Mouse (Mus musculus): ENCODE data around the gene Srbd1. TPM values are rescaled to one million over a fixed set of nuclear protein-coding genes. Genes with fewer than 3 reads are reported as not detected.
A peak's percentile ranks its signal among the peaks of the same experiment; 100 is the strongest.

Gene Srbd1
- total and polyA plus RNA-seq, 3 experiments: 8.9 to 33.3 (median 26.6) TPM

DNA sequence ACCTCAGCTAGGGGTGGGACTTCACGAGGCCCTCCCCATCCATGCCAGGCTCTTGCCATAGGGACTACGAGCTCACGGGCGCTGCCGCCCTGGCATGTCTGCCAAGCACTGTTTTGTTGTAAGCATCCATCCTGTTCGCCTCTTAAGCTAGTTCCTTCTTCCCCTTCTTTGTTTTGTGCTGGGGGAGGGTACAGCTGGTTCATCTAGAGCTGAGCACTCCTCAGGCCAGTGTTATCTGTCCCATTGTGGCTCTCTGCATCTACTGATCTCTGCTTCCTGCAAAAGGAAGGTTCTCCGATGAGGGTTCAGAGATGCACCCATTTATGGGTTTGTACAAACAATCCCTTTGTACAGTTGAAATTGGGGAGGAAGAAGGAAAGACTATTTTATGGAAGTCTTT lies 31.7 kb upstream of the Srbd1 start:
- peaks cover 3% of the 10 kb centered on the region for H3K36me3 ChIP-seq (replicated peaks)
- DNase-seq (ENCODE audit: low spot score) (no peak), ATAC-seq (ENCODE audit: extremely low read depth, insufficient number of reproducible peaks, low FRiP score, poor library complexity, severe bottlenecking) (no peak)
- H3K27me3 ChIP-seq (ENCODE audit: insufficient read depth, low read length): peaks cover 12% of the 10 kb centered on the region; the same call in 1 of the 2 replicates
- no peaks in the 10 kb centered on the region for H3K9me3 ChIP-seq (replicated peaks)
- H3K4me3 ChIP-seq (ENCODE audit: low read depth, low read length): no peak overlapping the region
- H3K4me1 ChIP-seq (ENCODE audit: insufficient read depth, low read depth, low read length): no peaks in the 10 kb centered on the region
- TF ChIP-seq TAL1 (conservative IDR thresholded peaks at IDR 0.05; ENCODE audit: low read depth, low read length): no peak
- TF ChIP-seq CTCF (IDR thresholded peaks at IDR 0.05; ENCODE audit: low read depth, low read length): no peak
- TF ChIP-seq GATA1 (IDR thresholded peaks at IDR 0.05; ENCODE audit: borderline replicate concordance, low read length): no peak
- no peak for TF ChIP-seq POLR2AphosphoS5 (IDR thresholded peaks at IDR 0.05; ENCODE audit: insufficient replicate concordance, low read depth, low read length)
- no peak for TF ChIP-seq GATA2 (IDR thresholded peaks at IDR 0.05; ENCODE audit: borderline replicate concordance, low read depth, low read length)

DNA sequence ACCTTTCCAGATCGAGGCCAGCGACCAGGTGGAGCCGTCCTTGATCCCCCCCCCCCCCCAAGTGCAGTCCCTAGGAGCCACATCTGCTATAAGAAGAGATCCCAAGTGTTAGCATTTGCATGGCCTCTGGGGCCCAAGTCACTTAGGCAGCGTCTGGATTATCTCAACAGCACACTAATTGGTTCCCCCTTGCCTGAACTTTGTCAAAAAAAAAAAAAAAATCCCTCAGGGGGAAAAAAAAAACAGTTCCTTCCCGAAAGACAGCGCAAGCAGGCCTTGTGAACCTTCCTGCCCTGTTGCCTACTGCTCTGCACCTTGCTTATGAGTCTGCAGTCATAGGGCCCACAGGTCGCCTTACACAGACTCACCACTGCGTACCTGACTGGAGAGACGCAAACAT lies 30.5 kb upstream of the Srbd1 start:
- H3K27me3 ChIP-seq (ENCODE audit: insufficient read depth, low read length): peaks cover 13% of the 10 kb centered on the region
- H3K9me3 ChIP-seq (replicated peaks): no peaks in the 10 kb centered on the region
- no peak overlapping the region for H3K4me3 ChIP-seq (ENCODE audit: low read depth, low read length)
- ATAC-seq (ENCODE audit: extremely low read depth, insufficient number of reproducible peaks, low FRiP score, poor library complexity, severe bottlenecking) (no peak), DNase-seq (ENCODE audit: low spot score) (no peak)
- H3K36me3 ChIP-seq (replicated peaks): peaks cover 5% of the 10 kb centered on the region
- no peaks in the 10 kb centered on the region for H3K4me1 ChIP-seq (ENCODE audit: insufficient read depth, low read depth, low read length)
- TF ChIP-seq GATA1 (IDR thresholded peaks at IDR 0.05; ENCODE audit: borderline replicate concordance, low read length) (no peak), GATA2 (IDR thresholded peaks at IDR 0.05; ENCODE audit: borderline replicate concordance, low read depth, low read length) (no peak), TAL1 (conservative IDR thresholded peaks at IDR 0.05; ENCODE audit: low read depth, low read length) (no peak), POLR2AphosphoS5 (IDR thresholded peaks at IDR 0.05; ENCODE audit: insufficient replicate concordance, low read depth, low read length) (no peak), CTCF (IDR thresholded peaks at IDR 0.05; ENCODE audit: low read depth, low read length) (no peak)

DNA sequence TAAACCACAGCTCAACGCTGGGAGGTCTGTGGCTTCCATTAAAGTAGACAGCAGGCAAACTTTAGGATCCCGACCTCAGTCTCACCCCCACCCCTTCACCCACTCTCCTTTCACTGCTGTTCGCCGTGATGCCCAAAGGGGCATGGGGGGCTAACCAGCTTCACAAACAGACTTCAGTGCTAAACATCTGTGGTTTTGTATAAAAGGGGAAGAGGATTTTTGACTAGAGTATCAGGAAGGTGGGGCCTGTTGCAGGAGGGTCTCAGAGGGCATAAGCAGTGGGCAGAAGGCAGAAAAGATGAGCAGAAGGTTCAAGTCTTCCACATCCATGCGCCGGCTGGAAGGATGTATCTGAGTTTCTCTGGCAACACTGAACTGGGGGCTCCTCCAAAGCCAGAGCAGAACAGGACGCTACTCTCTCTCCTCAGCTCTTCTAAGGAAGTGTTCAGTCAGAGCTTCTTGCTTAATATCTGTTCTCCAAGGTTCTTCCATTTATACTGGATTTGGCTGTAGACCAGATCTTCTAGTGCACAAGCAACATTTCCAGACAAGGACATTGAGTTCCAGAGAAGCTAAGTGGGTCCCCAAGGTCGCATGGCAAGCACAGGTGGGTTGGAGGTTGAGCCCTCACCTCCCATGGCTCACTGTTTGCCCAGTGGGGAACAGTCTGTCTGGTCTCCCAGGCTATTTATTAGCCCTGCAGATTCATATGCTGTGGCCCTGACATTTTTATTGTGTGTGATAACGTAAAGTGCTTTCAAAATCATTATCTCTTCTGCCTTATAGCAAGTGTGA lies 25.4 kb upstream of the Srbd1 start:
- ATAC-seq (ENCODE audit: extremely low read depth, insufficient number of reproducible peaks, low FRiP score, poor library complexity, severe bottlenecking) (no peak), DNase-seq (ENCODE audit: low spot score) (no peak)
- Histone ChIP-seq H3K9me3 (replicated peaks) (no peaks in the 10 kb centered on the region), H3K36me3 (replicated peaks) (peaks cover 5% of the 10 kb centered on the region), H3K4me3 (ENCODE audit: low read depth, low read length) (no peak overlapping the region), H3K4me1 (ENCODE audit: insufficient read depth, low read depth, low read length) (peaks cover 27% of the 10 kb centered on the region), H3K27me3 (ENCODE audit: insufficient read depth, low read length) (peaks cover 25% of the 10 kb centered on the region)
- TF ChIP-seq TAL1 (conservative IDR thresholded peaks at IDR 0.05; ENCODE audit: low read depth, low read length) (no peak), GATA1 (IDR thresholded peaks at IDR 0.05; ENCODE audit: borderline replicate concordance, low read length) (no peak), GATA2 (IDR thresholded peaks at IDR 0.05; ENCODE audit: borderline replicate concordance, low read depth, low read length) (no peak), POLR2AphosphoS5 (IDR thresholded peaks at IDR 0.05; ENCODE audit: insufficient replicate concordance, low read depth, low read length) (no peak), CTCF (IDR thresholded peaks at IDR 0.05; ENCODE audit: low read depth, low read length) (no peak)

DNA sequence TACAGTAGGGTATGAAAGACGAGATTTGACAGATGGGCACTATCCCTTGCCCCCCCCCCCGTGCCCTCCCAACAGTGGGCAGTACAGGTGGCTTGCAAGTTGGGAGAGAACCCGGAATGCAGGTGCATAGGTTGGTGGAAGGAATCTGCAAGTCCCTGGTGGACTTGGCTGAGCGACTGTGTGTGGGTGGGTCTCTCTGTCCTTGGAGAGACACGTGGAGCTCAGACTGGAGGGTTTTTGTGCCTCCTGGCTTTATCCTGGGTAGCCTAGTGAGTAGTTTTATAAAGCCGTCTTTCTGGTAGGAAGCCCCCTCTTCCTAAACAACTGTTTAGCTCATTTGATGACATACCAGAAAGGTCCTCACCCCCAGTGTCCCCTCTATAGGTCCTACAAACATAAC lies 24.1 kb upstream of the Srbd1 start:
- TF ChIP-seq GATA1 (IDR thresholded peaks at IDR 0.05; ENCODE audit: borderline replicate concordance, low read length) (no peak), GATA2 (IDR thresholded peaks at IDR 0.05; ENCODE audit: borderline replicate concordance, low read depth, low read length) (no peak), POLR2AphosphoS5 (IDR thresholded peaks at IDR 0.05; ENCODE audit: insufficient replicate concordance, low read depth, low read length) (no peak), CTCF (IDR thresholded peaks at IDR 0.05; ENCODE audit: low read depth, low read length) (no peak), TAL1 (conservative IDR thresholded peaks at IDR 0.05; ENCODE audit: low read depth, low read length) (no peak)
- no peak for DNase-seq (ENCODE audit: low spot score)
- Histone ChIP-seq H3K36me3 (replicated peaks) (peaks cover 8% of the 10 kb centered on the region), H3K9me3 (replicated peaks) (no peaks in the 10 kb centered on the region), H3K4me3 (ENCODE audit: low read depth, low read length) (no peak overlapping the region), H3K27me3 (ENCODE audit: insufficient read depth, low read length) (peaks cover 25% of the 10 kb centered on the region), H3K4me1 (ENCODE audit: insufficient read depth, low read depth, low read length) (peaks cover 30% of the 10 kb centered on the region)
- no peak for ATAC-seq (ENCODE audit: extremely low read depth, insufficient number of reproducible peaks, low FRiP score, poor library complexity, severe bottlenecking)

DNA sequence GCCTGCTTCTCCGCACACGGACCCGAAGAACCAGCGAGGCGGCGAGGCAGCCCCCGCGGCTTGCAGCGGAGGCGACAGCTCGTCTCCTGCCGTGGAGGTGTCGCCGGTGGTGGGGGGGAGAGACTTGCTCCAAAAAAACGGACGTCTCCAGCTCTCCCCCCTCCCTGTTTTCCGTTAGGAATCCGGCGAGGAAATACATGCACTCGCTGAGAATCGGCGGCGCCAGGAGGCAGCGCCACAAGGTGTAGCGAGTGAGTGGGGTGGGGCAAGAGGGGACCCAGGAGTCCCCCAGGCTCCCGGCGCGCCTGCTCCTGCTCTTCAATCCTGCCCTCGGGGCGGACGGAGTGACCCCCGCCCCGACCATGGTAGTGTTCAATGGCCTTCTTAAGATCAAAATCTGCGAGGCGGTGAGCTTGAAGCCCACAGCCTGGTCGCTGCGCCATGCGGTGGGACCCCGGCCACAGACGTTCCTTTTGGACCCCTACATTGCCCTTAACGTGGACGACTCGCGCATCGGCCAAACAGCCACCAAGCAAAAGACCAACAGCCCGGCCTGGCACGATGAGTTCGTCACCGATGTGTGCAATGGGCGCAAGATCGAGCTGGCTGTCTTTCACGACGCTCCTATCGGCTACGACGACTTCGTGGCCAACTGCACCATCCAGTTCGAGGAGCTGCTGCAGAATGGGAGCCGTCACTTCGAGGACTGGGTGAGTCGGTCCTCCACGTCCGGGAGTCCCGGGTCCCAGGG lies 23.4 kb upstream of the Srbd1 start:
- Histone ChIP-seq H3K27me3 (ENCODE audit: insufficient read depth, low read length) (peaks cover 25% of the 10 kb centered on the region), H3K36me3 (replicated peaks) (peaks cover 9% of the 10 kb centered on the region), H3K4me1 (ENCODE audit: insufficient read depth, low read depth, low read length) (peaks cover 33% of the 10 kb centered on the region), H3K4me3 (ENCODE audit: low read depth, low read length) (peak overlapping the region; percentile 85), H3K9me3 (replicated peaks) (no peaks in the 10 kb centered on the region)
- DNase-seq (ENCODE audit: low spot score) (no peak), ATAC-seq (ENCODE audit: extremely low read depth, insufficient number of reproducible peaks, low FRiP score, poor library complexity, severe bottlenecking) (no peak)
- no peak for TF ChIP-seq GATA2 (IDR thresholded peaks at IDR 0.05; ENCODE audit: borderline replicate concordance, low read depth, low read length)
- no peak for TF ChIP-seq TAL1 (conservative IDR thresholded peaks at IDR 0.05; ENCODE audit: low read depth, low read length)
- no peak for TF ChIP-seq GATA1 (IDR thresholded peaks at IDR 0.05; ENCODE audit: borderline replicate concordance, low read length)
